Mouse (Mus musculus) CH12.LX (cell line): Measurements from ENCODE around the gene Cdk5rap3. TPM values are rescaled to one million over a fixed set of nuclear protein-coding genes. Genes with fewer than 3 reads are reported as not detected.
A peak's percentile ranks its signal among the peaks of the same experiment; 100 is the strongest.

Source experiments
- DNase-seq: peaks from one replicate; pipeline ENCODE4 v3.0.0-alpha.2; 2013; ENCODE audit errors: extremely low read depth
- H3K27ac ChIP-seq: 2 replicates; pipeline ENCODE4 v1.5.1; 2012; ENCODE audit warnings: low read depth, mild to moderate bottlenecking, control low read depth, moderate library complexity; ENCODE audit not compliant: insufficient read depth
- H3K27me3 ChIP-seq: replicated peaks from 2 replicates; pipeline ENCODE3; 2012; ENCODE audit warnings: inconsistent platforms
- H3K36me3 ChIP-seq, 2 experiments: replicated peaks in 1 of 2; 2 replicates each; pipeline versions ENCODE3 to v1.6.1; 2012; ENCODE audit warnings: inconsistent platforms in 1 of 2, low read length in 1 of 2, mild to moderate bottlenecking in 1 of 2, mixed read lengths in 1 of 2, moderate library complexity in 1 of 2; ENCODE audit not compliant: control insufficient read depth in 1 of 2, insufficient read depth in 1 of 2
- H3K4me1 ChIP-seq, 2 experiments: 2 replicates each; pipeline ENCODE4 v1.6.1; 2012; ENCODE audit warnings: inconsistent platforms in 1 of 2, moderate library complexity in 1 of 2; ENCODE audit not compliant: insufficient read depth in 2 of 2, control insufficient read depth in 1 of 2
- H3K4me2 ChIP-seq: 2 replicates; pipeline ENCODE4 v1.6.1; 2012; ENCODE audit warnings: low read depth, mild to moderate bottlenecking, control low read depth; ENCODE audit not compliant: poor library complexity, insufficient read depth, severe bottlenecking
- H3K4me3 ChIP-seq, 3 experiments: fragments of 150-350 bp in 1 of 3; sonication (generic) in 1 of 3; replicated peaks in 1 of 3; 2 replicates each; pipeline versions ENCODE3 to v1.5.1; 2011 to 2012; ENCODE audit warnings: low read depth in 2 of 3, low read length in 2 of 3, mild to moderate bottlenecking in 2 of 3, moderate library complexity in 2 of 3, control low read depth in 1 of 3, improper control_type of control experiment in 1 of 3, inconsistent platforms in 1 of 3, mixed read lengths in 1 of 3; ENCODE audit not compliant: poor library complexity in 1 of 3
- H3K79me2 ChIP-seq: replicated peaks from 2 replicates; pipeline ENCODE4 v1.6.1; 2012; ENCODE audit warnings: mild to moderate bottlenecking, moderate library complexity; ENCODE audit not compliant: control insufficient read depth, poor library complexity, insufficient read depth, severe bottlenecking; ENCODE audit errors: extremely low read depth
- H3K9ac ChIP-seq: 2 replicates; pipeline ENCODE4 v1.6.1; 2012; ENCODE audit warnings: low read depth, mild to moderate bottlenecking, control low read depth, moderate library complexity; ENCODE audit not compliant: insufficient read depth
- H3K9me3 ChIP-seq: replicated peaks from 2 replicates; pipeline ENCODE3; 2012; ENCODE audit warnings: low read length, inconsistent platforms, mixed read lengths
- CHD2 ChIP-seq: IDR thresholded peaks from 2 replicates; pipeline ENCODE4 v1.6.1; 2011; ENCODE audit warnings: low read length, improper control_type of control experiment
- CTCF ChIP-seq, 2 experiments: IDR thresholded peaks in 1 of 2; conservative IDR thresholded peaks in 1 of 2; 2 replicates each; pipeline ENCODE4 v1.5.1; 2011 to 2012; ENCODE audit warnings: low read depth in 2 of 2, low read length in 2 of 2, improper control_type of control experiment in 1 of 2, inconsistent platforms in 1 of 2, mild to moderate bottlenecking in 1 of 2, moderate library complexity in 1 of 2
- ETS1 ChIP-seq: conservative IDR thresholded peaks from 2 replicates; pipeline ENCODE4 v1.6.1; 2012; ENCODE audit warnings: low read depth, mild to moderate bottlenecking, inconsistent platforms, low read length, improper control_type of control experiment, moderate library complexity
- GABPA ChIP-seq: IDR thresholded peaks from 2 replicates; pipeline ENCODE4 v1.6.1; 2012; ENCODE audit warnings: low read depth, low read length, improper control_type of control experiment, inconsistent platforms; ENCODE audit not compliant: insufficient replicate concordance
- JUND ChIP-seq: conservative IDR thresholded peaks from 2 replicates; pipeline ENCODE4 v1.6.1; 2011; ENCODE audit warnings: low read depth, low read length, improper control_type of control experiment
- MAFK ChIP-seq: IDR thresholded peaks from 2 replicates; pipeline ENCODE4 v1.6.1; 2011; ENCODE audit warnings: low read length, improper control_type of control experiment; ENCODE audit not compliant: insufficient replicate concordance
- MEF2A ChIP-seq: IDR thresholded peaks from 2 replicates; pipeline ENCODE4 v1.6.1; 2014; ENCODE audit warnings: low read depth, mild to moderate bottlenecking, inconsistent platforms, low read length, improper control_type of control experiment, borderline replicate concordance
- MXI1 ChIP-seq: IDR thresholded peaks from 2 replicates; pipeline ENCODE4 v1.6.1; 2011; ENCODE audit warnings: mild to moderate bottlenecking, low read depth, low read length, improper control_type of control experiment
- NELFE ChIP-seq: IDR thresholded peaks from 2 replicates; pipeline ENCODE4 v1.6.1; 2011; ENCODE audit warnings: low read depth, low read length, improper control_type of control experiment
- PAX5 ChIP-seq: IDR thresholded peaks from 2 replicates; pipeline ENCODE4 v1.6.1; 2012; ENCODE audit warnings: low read length, inconsistent platforms, mixed read lengths
- UBTF ChIP-seq: IDR thresholded peaks from 2 replicates; pipeline ENCODE4 v1.6.1; 2012; ENCODE audit warnings: low read depth, mild to moderate bottlenecking, inconsistent platforms, low read length, improper control_type of control experiment, moderate library complexity
- USF1 ChIP-seq: IDR thresholded peaks from 2 replicates; pipeline ENCODE4 v1.6.1; 2014; ENCODE audit warnings: low read depth, mild to moderate bottlenecking, inconsistent platforms, low read length, improper control_type of control experiment
- USF2 ChIP-seq: conservative IDR thresholded peaks from 2 replicates; pipeline ENCODE4 v1.6.1; 2011; ENCODE audit warnings: low read depth, low read length, improper control_type of control experiment
- ZC3H11A ChIP-seq: IDR thresholded peaks from 2 replicates; pipeline ENCODE4 v1.6.1; 2012; ENCODE audit warnings: low read depth, mild to moderate bottlenecking, inconsistent platforms, low read length, improper control_type of control experiment
- ZKSCAN1 ChIP-seq: IDR thresholded peaks from 2 replicates; pipeline ENCODE4 v1.6.1; 2012; ENCODE audit warnings: low read depth, inconsistent platforms, low read length, improper control_type of control experiment, borderline replicate concordance
- ZNF384 ChIP-seq: IDR thresholded peaks from 2 replicates; pipeline ENCODE4 v1.6.1; 2012; ENCODE audit warnings: low read depth, low read length, improper control_type of control experiment, inconsistent platforms
- dilution Hi-C: fragments of 300-500 bp; cut with MboI; formaldehyde crosslinking; loops from 2 replicates; pipeline ENCODE4 v1.14.3; 2020; ENCODE audit warnings: low sequenced_read_pairs; ENCODE audit not compliant: extremely low pct_unique_long_range_greater_than_20kb, extremely low pct_ligation_motif_present
- in situ Hi-C: fragments of 300-500 bp; cut with MboI; formaldehyde crosslinking; loops from 3 replicates; pipeline ENCODE4 v1.14.3; 2019; ENCODE audit warnings: low sequenced_read_pairs, low pct_ligation_motif_present, low pct_unique_long_range_greater_than_20kb, mixed read lengths
- polyA plus RNA-seq: library from polyadenylated mRNA; unstranded; fragments of >175 nt; gene quantifications from 2 replicates; pipeline ENCODE4 v1.2.1, GENCODE M21; 2012; ENCODE audit warnings: low read depth; ENCODE audit not compliant: insufficient read length
- total RNA-seq, 2 experiments: library from RNA; depleted of rRNA; stranded (reverse); fragments of 300-350 nt in 1 of 2; fragments of >200 nt in 1 of 2; gene quantifications; 2 replicates each; pipeline ENCODE4 v1.2.3; 2012 to 2014

Gene Cdk5rap3
- total and polyA plus RNA-seq, 3 experiments, result 61.6 to 112 (median 70.3) TPM

- Histone ChIP-seq H3K9ac (no peak overlapping the region), H3K27me3 (peaks cover 75% of the 10 kb centered on the region)
- DNase-seq, result no peak
- no peak for TF ChIP-seq USF1
- no peak for TF ChIP-seq ZKSCAN1
- peak; percentile 93 for TF ChIP-seq MAFK
- TF ChIP-seq, all 38 proteins: peak for 1
- H3K4me2 ChIP-seq, result peak overlapping the region; percentile 12; the same call in 1 of the 2 replicates
- no peak overlapping the region for H3K27ac ChIP-seq
- no peak overlapping the region for H3K4me3 ChIP-seq
- H3K79me2 ChIP-seq, result no peaks in the 10 kb centered on the region
- dilution Hi-C loops (no loop called here), in situ Hi-C loops (no loop called here)
- no peaks in the 10 kb centered on the region for H3K4me1 ChIP-seq
- H3K36me3 ChIP-seq, result no peaks in the 10 kb centered on the region
- H3K9me3 ChIP-seq, result no peaks in the 10 kb centered on the region
Measured at GRCm38 (mm10) chr11:96886942-96887546, 29.3 kb downstream of the Cdk5rap3 start.

DNA sequence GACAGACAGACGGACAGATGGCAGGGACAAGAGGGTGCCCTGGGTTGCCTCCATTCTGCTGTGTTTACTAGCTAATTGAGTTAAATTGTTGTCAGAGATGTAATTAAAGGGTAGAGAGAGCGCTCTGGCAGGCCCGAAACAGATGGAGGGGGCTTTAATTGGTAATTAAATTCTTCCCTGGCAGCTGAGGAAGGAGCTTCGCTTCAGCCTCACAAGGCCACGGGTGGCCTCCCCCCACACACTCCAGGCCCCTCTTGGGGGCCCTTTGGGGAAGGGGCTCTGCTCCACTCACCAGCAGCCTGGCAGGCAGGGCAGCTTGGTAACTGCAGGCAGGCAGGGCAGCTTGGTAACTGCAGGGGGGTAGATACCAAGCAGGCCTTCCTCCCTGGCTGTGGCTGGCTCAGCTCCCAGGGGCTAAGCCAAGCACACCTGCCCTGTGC lies 30.4 kb downstream of the Cdk5rap3 start:
- Histone ChIP-seq H3K4me2 (no peak overlapping the region), H3K27me3 (peaks cover 77% of the 10 kb centered on the region), H3K9me3 (no peaks in the 10 kb centered on the region), H3K9ac (no peak overlapping the region), H3K27ac (no peak overlapping the region), H3K4me1 (no peaks in the 10 kb centered on the region), H3K36me3 (no peaks in the 10 kb centered on the region), H3K79me2 (no peaks in the 10 kb centered on the region), H3K4me3 (no peak overlapping the region)
- DNase-seq, result no peak
- in situ Hi-C loops, result no loop called here
- dilution Hi-C loops, result no loop called here
- no peak for TF ChIP-seq ETS1
- TF ChIP-seq UBTF, result no peak
- no peak for TF ChIP-seq GABPA
- TF ChIP-seq CHD2, result no peak
- no peak for TF ChIP-seq MEF2A
- TF ChIP-seq PAX5, result no peak
- no peak for TF ChIP-seq NELFE
- TF ChIP-seq ZNF384, result no peak
- TF ChIP-seq ZC3H11A, result no peak
- no peak for TF ChIP-seq USF2
- no peak for TF ChIP-seq JUND
- no peak for TF ChIP-seq CTCF (conservative IDR thresholded peaks at IDR 0.05 in 1 of 2, IDR thresholded peaks at IDR 0.05 in 1 of 2; ENCODE audit: low read depth in 2 of 2, low read length in 2 of 2)
- no peak for TF ChIP-seq MXI1
